Mouse (Mus musculus): ENCODE measurements around the gene Tnfaip8l1. TPM values are rescaled to one million over a fixed set of nuclear protein-coding genes. Genes with fewer than 3 reads are reported as not detected.

Gene Tnfaip8l1
- total and polyA plus RNA-seq, 3 experiments: 4.0 to 5.5 TPM; not detected in 1

DNA sequence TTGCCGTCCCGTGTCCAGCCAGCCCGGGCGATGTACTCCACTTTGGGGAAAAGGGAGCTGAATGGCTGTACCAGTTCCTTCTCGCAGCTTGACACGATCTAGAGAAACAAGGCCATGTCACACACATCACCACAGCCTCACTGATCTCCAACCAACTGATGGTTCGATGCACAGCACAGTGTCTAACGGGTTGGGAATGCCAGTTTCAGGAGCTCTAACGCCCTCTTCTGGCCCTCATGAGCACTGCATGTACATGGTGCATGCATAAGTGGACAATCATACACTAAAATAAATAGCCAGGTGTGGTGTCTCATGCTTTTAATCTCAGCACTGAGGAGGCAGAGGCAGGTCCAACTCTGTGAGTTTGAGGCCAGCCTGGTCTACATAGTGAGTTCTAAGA lies 38.3 kb downstream of the Tnfaip8l1 start:
- no peaks in the 10 kb centered on the region for H3K79me2 ChIP-seq (ENCODE audit: control insufficient read depth, insufficient read depth, low read length, poor library complexity)
- H3K4me1 ChIP-seq (ENCODE audit: control insufficient read depth in 1 of 2, insufficient read depth in 2 of 2, low read length in 2 of 2): no peaks in the 10 kb centered on the region
- H3K27ac ChIP-seq (ENCODE audit: control insufficient read depth, low read depth, low read length): no peak overlapping the region
- DNase-seq (ENCODE audit: low read depth, low spot score): peak; percentile 37
- H3K27me3 ChIP-seq (ENCODE audit: control insufficient read depth in 1 of 2, insufficient read depth in 2 of 2, low read length in 2 of 2): no peaks in the 10 kb centered on the region
- H3K9ac ChIP-seq (ENCODE audit: control insufficient read depth, low read depth, low read length, poor library complexity, severe bottlenecking): no peak overlapping the region
- no peaks in the 10 kb centered on the region for H3K9me3 ChIP-seq (replicated peaks; ENCODE audit: insufficient read depth, low read length)
- no peak overlapping the region for H3K4me3 ChIP-seq (ENCODE audit: control insufficient read depth in 1 of 2, insufficient read depth in 1 of 2, low read depth in 2 of 2, low read length in 2 of 2)
- TF ChIP-seq ZC3H11A (IDR thresholded peaks at IDR 0.05; ENCODE audit: low read depth, low read length) (no peak), POLR2AphosphoS5 (IDR thresholded peaks at IDR 0.05; ENCODE audit: borderline replicate concordance, low read depth, low read length) (no peak), ZMIZ1 (IDR thresholded peaks at IDR 0.05; ENCODE audit: low read depth, low read length) (no peak), RAD21 (IDR thresholded peaks at IDR 0.05; ENCODE audit: low read depth, low read length) (peak; percentile 21), MAX (IDR thresholded peaks at IDR 0.05; ENCODE audit: low read length) (no peak), SIN3A (IDR thresholded peaks at IDR 0.05; ENCODE audit: low read length) (no peak), USF2 (IDR thresholded peaks at IDR 0.05; ENCODE audit: borderline replicate concordance in 1 of 2, insufficient read depth in 1 of 2, low read depth in 1 of 2, low read length in 2 of 2) (no peak), GABPA (IDR thresholded peaks at IDR 0.05; ENCODE audit: low read depth, low read length) (no peak), EP300 (IDR thresholded peaks at IDR 0.05; ENCODE audit: low read depth in 1 of 2, low read length in 2 of 2) (no peak), USF1 (IDR thresholded peaks at IDR 0.05; ENCODE audit: low read depth, low read length) (no peak), TCF12 (IDR thresholded peaks at IDR 0.05; ENCODE audit: low read depth, low read length) (no peak), CTCF (IDR thresholded peaks at IDR 0.05 in 2 of 3, conservative IDR thresholded peaks at IDR 0.05 in 1 of 3; ENCODE audit: control insufficient read depth in 1 of 3, insufficient read depth in 1 of 3, low read depth in 2 of 3, low read length in 3 of 3, poor library complexity in 1 of 3, severe bottlenecking in 1 of 3) (peak; percentile 51 to 67 (median 53)), CHD2 (IDR thresholded peaks at IDR 0.05; ENCODE audit: low read length) (no peak), GATA1 (IDR thresholded peaks at IDR 0.05; ENCODE audit: low read depth, low read length) (no peak), SMC3 (IDR thresholded peaks at IDR 0.05; ENCODE audit: low read depth, low read length) (peak; percentile 32), CHD1 (IDR thresholded peaks at IDR 0.05; ENCODE audit: low read depth, low read length) (no peak), ETS1 (IDR thresholded peaks at IDR 0.05; ENCODE audit: low read depth, low read length) (no peak)
- H3K36me3 ChIP-seq (ENCODE audit: control insufficient read depth in 1 of 2, insufficient read depth in 2 of 2, low read length in 2 of 2): no peaks in the 10 kb centered on the region; a peak in 1 of 4 replicates

DNA sequence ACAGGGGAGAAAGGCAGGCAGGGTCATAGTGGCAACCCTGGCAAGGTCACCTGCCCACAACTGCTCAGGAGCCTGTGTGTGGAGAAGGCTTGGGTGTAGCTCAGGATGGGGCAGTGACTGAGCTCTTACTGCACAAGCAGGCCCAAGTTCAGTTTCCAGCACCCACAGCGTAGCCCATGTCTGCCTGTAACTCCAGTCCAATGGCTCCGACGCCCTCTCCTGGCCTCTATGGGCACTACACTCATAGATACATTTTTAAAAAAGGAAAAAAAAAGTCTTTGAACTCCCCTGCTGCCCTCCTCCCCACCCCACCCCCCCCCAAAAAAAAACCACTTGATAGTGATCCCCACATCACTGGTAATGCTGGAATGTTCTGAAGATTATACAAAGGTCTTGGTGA lies 39.4 kb downstream of the Tnfaip8l1 start:
- no peaks in the 10 kb centered on the region for H3K9me3 ChIP-seq (replicated peaks; ENCODE audit: insufficient read depth, low read length)
- TF ChIP-seq MAX (IDR thresholded peaks at IDR 0.05; ENCODE audit: low read length): no peak
- no peak for TF ChIP-seq GABPA (IDR thresholded peaks at IDR 0.05; ENCODE audit: low read depth, low read length)
- TF ChIP-seq ZC3H11A (IDR thresholded peaks at IDR 0.05; ENCODE audit: low read depth, low read length): no peak
- TF ChIP-seq MAZ (IDR thresholded peaks at IDR 0.05; ENCODE audit: low read depth, low read length): no peak
- peak; percentile 44 to 49 (median 46) for TF ChIP-seq CTCF (IDR thresholded peaks at IDR 0.05 in 2 of 3, conservative IDR thresholded peaks at IDR 0.05 in 1 of 3; ENCODE audit: control insufficient read depth in 1 of 3, insufficient read depth in 1 of 3, low read depth in 2 of 3, low read length in 3 of 3, poor library complexity in 1 of 3, severe bottlenecking in 1 of 3)
- TF ChIP-seq NRF1 (IDR thresholded peaks at IDR 0.05; ENCODE audit: insufficient read depth, low read depth, low read length, poor library complexity, severe bottlenecking): no peak
- TF ChIP-seq ZMIZ1 (IDR thresholded peaks at IDR 0.05; ENCODE audit: low read depth, low read length): no peak
- TF ChIP-seq NELFE (IDR thresholded peaks at IDR 0.05; ENCODE audit: low read depth, low read length): no peak
- TF ChIP-seq POLR2AphosphoS2 (IDR thresholded peaks at IDR 0.05; ENCODE audit: low read length): no peak
- TF ChIP-seq MXI1 (IDR thresholded peaks at IDR 0.05; ENCODE audit: low read depth, low read length): no peak
- no peak for TF ChIP-seq POLR2A (IDR thresholded peaks at IDR 0.05; ENCODE audit: control insufficient read depth in 1 of 2, insufficient read depth in 1 of 2, low read depth in 1 of 2, low read length in 2 of 2, poor library complexity in 1 of 2)
- TF ChIP-seq BHLHE40 (IDR thresholded peaks at IDR 0.05; ENCODE audit: borderline replicate concordance, low read depth, low read length): no peak
- TF ChIP-seq SIN3A (IDR thresholded peaks at IDR 0.05; ENCODE audit: low read length): no peak
- no peak for TF ChIP-seq SMC3 (IDR thresholded peaks at IDR 0.05; ENCODE audit: low read depth, low read length)
- TF ChIP-seq ZNF384 (IDR thresholded peaks at IDR 0.05; ENCODE audit: low read depth, low read length): peak; percentile 35; the same call in 1 of the 2 replicates
- no peak for TF ChIP-seq EP300 (IDR thresholded peaks at IDR 0.05; ENCODE audit: low read depth in 1 of 2, low read length in 2 of 2)
- TF ChIP-seq CHD2 (IDR thresholded peaks at IDR 0.05; ENCODE audit: low read length): no peak
- TF ChIP-seq KAT2A (conservative IDR thresholded peaks at IDR 0.05; ENCODE audit: low read depth, low read length): no peak
- TF ChIP-seq TBP (IDR thresholded peaks at IDR 0.05; ENCODE audit: low read depth, low read length): no peak
- TF ChIP-seq RCOR1 (IDR thresholded peaks at IDR 0.05; ENCODE audit: low read depth, low read length): no peak
- no peak for TF ChIP-seq MEF2A (IDR thresholded peaks at IDR 0.05; ENCODE audit: extremely low read depth, insufficient replicate concordance, low read depth, low read length, poor library complexity, severe bottlenecking)
- no peak for TF ChIP-seq TCF12 (IDR thresholded peaks at IDR 0.05; ENCODE audit: low read depth, low read length)
- no peak for TF ChIP-seq ZKSCAN1 (IDR thresholded peaks at IDR 0.05; ENCODE audit: low read depth, low read length)
- peak; percentile 14; the same call in 1 of the 2 replicates for TF ChIP-seq RAD21 (IDR thresholded peaks at IDR 0.05; ENCODE audit: low read depth, low read length)
- no peak overlapping the region for H3K27ac ChIP-seq (ENCODE audit: control insufficient read depth, low read depth, low read length)
- H3K27me3 ChIP-seq (ENCODE audit: control insufficient read depth in 1 of 2, insufficient read depth in 2 of 2, low read length in 2 of 2): no peaks in the 10 kb centered on the region
- no peaks in the 10 kb centered on the region for H3K4me1 ChIP-seq (ENCODE audit: control insufficient read depth in 1 of 2, insufficient read depth in 2 of 2, low read length in 2 of 2)
- no peaks in the 10 kb centered on the region; a peak in 1 of 4 replicates for H3K36me3 ChIP-seq (ENCODE audit: control insufficient read depth in 1 of 2, insufficient read depth in 2 of 2, low read length in 2 of 2)
- no peak overlapping the region for H3K9ac ChIP-seq (ENCODE audit: control insufficient read depth, low read depth, low read length, poor library complexity, severe bottlenecking)
- H3K4me3 ChIP-seq (ENCODE audit: control insufficient read depth in 1 of 2, insufficient read depth in 1 of 2, low read depth in 2 of 2, low read length in 2 of 2): no peak overlapping the region
- no peaks in the 10 kb centered on the region for H3K79me2 ChIP-seq (ENCODE audit: control insufficient read depth, insufficient read depth, low read length, poor library complexity)
- DNase-seq (ENCODE audit: low read depth, low spot score): peak; percentile 37
